Mouse (Mus musculus) embryonic facial prominence, embryonic 10.5 days (tissue): ENCODE measurements around the gene Slc35g3. TPM values are rescaled to one million over a fixed set of nuclear protein-coding genes. Genes with fewer than 3 reads are reported as not detected.
A peak's percentile ranks its signal among the peaks of the same experiment; 100 is the strongest.

Experiments used
- DNase-seq: peaks from one replicate; pipeline ENCODE4 v3.0.0-alpha.2; 2017; ENCODE audit warnings: low spot score
- H3K27ac ChIP-seq: fragments of 300-500 bp; sonication (generic); replicated peaks from 2 replicates; pipeline ENCODE4 v1.5.1; 2016; ENCODE audit warnings: mild to moderate bottlenecking
- H3K27me3 ChIP-seq: fragments of 300-500 bp; sonication (generic); replicated peaks from 2 replicates; pipeline ENCODE4 v1.6.1; 2016; ENCODE audit warnings: low read depth, mild to moderate bottlenecking; ENCODE audit not compliant: poor library complexity, severe bottlenecking
- H3K36me3 ChIP-seq: fragments of 300-500 bp; sonication (generic); replicated peaks from 2 replicates; pipeline ENCODE4 v1.6.1; 2016; ENCODE audit warnings: mild to moderate bottlenecking, moderate library complexity
- H3K4me1 ChIP-seq: fragments of 300-500 bp; sonication (generic); 2 replicates; pipeline ENCODE4 v1.6.1; 2016
- H3K4me3 ChIP-seq: fragments of 300-500 bp; sonication (generic); 2 replicates; pipeline ENCODE4 v1.5.1; 2016; ENCODE audit warnings: mild to moderate bottlenecking, moderate library complexity
- H3K9me3 ChIP-seq: fragments of 300-500 bp; sonication (generic); 2 replicates; pipeline ENCODE4 v1.6.1; 2016; ENCODE audit warnings: mild to moderate bottlenecking
- WGBS: fragments of 180-500 bp; shearing (Covaris S2); methylation state at CpG from one replicate; pipeline ENCODE4 v1.1.7; 2016; 5-methylcytosine and 5-hydroxymethylcytosine counted together
- polyA plus RNA-seq: library from polyadenylated mRNA; unstranded; fragments of >200 nt; fragmentation: Nextera tagmentation; extraction: Ambion mirVana; gene quantifications from 2 replicates; pipeline ENCODE4 v1.2.1, GENCODE M21; 2016

Gene Slc35g3
- polyA plus RNA-seq, 1 experiment from 2014 or later = 0.12 TPM

DNA sequence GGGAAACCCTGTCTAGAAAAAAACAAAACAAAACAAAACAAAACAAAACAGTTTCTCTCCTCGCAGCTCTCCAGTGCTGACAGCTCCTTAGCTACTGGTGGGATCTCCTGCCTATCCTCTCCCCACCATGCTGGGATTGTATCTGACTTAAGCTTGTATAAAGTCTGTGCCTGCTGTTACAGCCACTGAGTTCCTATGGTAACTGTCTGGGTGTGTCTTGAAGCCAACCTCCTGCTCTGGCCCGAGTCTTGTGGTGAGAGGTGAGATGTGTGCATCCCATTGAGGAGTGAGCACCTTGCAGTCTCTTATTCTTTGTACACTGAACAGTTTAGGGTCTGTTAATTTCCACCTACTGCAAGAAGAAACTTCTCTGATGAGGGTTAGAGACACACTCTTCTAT lies 38.7 kb downstream of the Slc35g3 start:
- DNase-seq = no peak
- Histone ChIP-seq H3K9me3 (no peaks in the 10 kb centered on the region), H3K27me3 (no peaks in the 10 kb centered on the region), H3K36me3 (no peaks in the 10 kb centered on the region), H3K4me1 (peaks cover 8% of the 10 kb centered on the region), H3K4me3 (no peak overlapping the region), H3K27ac (no peak overlapping the region)
- 51% methylated on average over 2 of the region's 2 CpGs for WGBS

DNA sequence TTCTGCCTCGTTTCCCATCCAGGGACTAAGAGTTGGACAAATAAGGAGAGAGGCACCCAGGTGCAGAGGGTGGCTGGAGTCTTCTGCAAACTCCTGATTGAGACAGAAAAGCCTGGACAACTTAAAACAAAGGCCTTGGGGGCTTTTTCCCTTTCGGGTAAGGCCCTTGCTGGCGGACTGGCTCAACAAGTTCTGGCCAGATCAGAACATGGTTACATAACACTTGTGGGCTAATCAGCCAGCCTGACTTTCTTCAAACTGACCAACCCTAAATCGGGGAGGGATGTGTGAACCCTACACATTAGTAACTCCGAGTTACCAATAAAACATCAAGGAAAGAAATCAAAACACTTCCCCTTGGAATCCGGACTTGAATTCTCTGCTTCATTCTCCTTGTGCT lies 40.9 kb downstream of the Slc35g3 start:
- 75% methylated on average over 6 of the region's 6 CpGs for WGBS
- Histone ChIP-seq H3K27me3 (no peaks in the 10 kb centered on the region), H3K36me3 (no peaks in the 10 kb centered on the region), H3K9me3 (no peaks in the 10 kb centered on the region), H3K27ac (no peak overlapping the region), H3K4me1 (peaks cover 16% of the 10 kb centered on the region), H3K4me3 (no peak overlapping the region)
- DNase-seq = no peak

DNA sequence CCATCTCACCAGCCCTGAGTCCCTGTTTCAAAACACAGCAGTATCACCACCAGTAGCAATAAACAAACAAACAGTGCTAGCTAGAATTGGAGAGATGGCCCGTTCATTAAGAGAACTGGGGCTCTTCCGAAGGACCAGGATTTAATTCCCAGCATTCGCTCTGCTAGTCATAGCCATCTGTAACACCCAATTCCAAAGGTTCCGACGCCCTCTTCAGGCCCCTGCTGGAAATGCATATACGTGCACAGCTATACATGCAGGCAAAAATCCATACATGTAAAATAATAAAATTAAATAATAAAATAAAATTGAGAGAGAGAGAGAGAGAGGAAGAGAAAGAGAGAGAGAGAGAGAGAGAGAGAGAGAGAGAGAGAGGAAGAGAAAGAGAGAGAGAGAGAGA lies 42.3 kb downstream of the Slc35g3 start:
- Histone ChIP-seq H3K4me3 (no peak overlapping the region), H3K4me1 (peaks cover 31% of the 10 kb centered on the region), H3K36me3 (no peaks in the 10 kb centered on the region), H3K27ac (no peak overlapping the region), H3K27me3 (no peaks in the 10 kb centered on the region), H3K9me3 (no peaks in the 10 kb centered on the region)
- no peak for DNase-seq
- WGBS = 72% methylated on average over 6 of the region's 6 CpGs

DNA sequence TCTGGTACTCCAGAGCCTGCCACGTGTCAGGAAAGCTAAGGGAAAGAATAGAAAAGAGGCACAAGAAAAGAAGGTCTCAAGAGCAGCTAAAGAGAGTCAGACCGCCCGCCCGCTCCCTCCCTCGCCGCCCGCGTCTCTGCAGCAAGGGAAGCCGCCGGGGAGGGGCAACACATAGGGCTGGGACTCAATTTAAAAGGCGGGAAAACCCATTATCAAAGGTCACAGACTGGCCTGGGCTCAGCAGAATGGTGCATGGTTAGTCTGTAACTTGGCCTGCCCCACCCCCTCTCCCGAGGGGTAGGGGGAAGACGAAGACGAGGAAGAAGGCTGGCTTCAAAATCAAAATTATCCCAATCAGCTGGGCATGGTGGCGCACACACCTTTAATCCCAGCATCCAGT lies 43.1 kb downstream of the Slc35g3 start:
- no peaks in the 10 kb centered on the region for H3K36me3 ChIP-seq
- no peaks in the 10 kb centered on the region for H3K27me3 ChIP-seq
- peak; percentile 53 for DNase-seq
- H3K9me3 ChIP-seq = no peaks in the 10 kb centered on the region
- 27% methylated on average over 15 of the region's 15 CpGs for WGBS
- H3K4me1 ChIP-seq = peaks cover 34% of the 10 kb centered on the region
- H3K4me3 ChIP-seq = no peak overlapping the region
- H3K27ac ChIP-seq = peak overlapping the region; percentile 75

DNA sequence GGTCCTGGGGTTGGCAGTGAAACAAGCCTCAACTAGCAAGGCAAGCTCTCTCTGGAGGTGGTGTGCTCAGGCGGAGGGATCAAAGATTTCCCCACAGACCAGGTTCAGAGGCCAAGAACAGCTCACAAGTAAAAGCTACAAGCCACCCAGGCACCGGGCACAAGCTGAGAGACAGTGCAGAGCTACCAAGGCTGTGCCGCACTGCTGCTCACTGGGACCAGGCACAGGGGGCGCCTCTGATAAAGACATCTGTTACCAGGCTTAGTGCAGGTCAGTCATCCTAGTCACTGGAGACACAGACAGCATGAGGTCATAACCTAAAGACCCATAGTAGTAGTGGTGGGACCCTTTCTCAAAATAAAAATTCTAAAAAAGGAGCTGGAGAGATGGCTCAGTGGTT lies 44.8 kb downstream of the Slc35g3 start:
- Histone ChIP-seq H3K9me3 (no peaks in the 10 kb centered on the region), H3K36me3 (no peaks in the 10 kb centered on the region), H3K27ac (peak overlapping the region; percentile 52), H3K4me1 (peaks cover 41% of the 10 kb centered on the region), H3K4me3 (no peak overlapping the region), H3K27me3 (no peaks in the 10 kb centered on the region)
- 71% methylated on average over 4 of the region's 4 CpGs for WGBS
- no peak for DNase-seq

DNA sequence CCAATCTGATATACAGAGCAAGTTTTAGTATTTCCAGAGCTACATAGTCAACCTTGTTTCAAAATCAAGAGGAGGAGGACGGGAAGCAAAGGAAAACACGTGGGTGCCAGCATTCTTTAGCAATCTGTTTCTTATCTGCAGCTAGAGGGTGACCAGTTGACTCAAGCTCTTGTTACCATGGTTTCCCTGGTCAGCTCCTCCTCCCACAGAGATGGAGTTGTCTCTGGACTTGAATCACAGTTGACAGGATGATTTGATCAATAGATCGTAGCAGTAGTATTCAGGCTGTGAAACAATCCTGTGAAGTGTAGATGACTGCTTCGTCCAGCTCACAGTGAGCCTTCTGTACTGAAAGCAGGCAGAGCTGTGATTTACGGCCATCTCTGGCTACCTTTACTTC lies 45.8 kb downstream of the Slc35g3 start:
- H3K36me3 ChIP-seq = no peaks in the 10 kb centered on the region
- no peaks in the 10 kb centered on the region for H3K27me3 ChIP-seq
- H3K4me1 ChIP-seq = peaks cover 41% of the 10 kb centered on the region
- peak overlapping the region; percentile 75 for H3K27ac ChIP-seq
- whole genome bisulfite sequencing = 32% methylated on average over 5 of the region's 5 CpGs
- H3K9me3 ChIP-seq = no peaks in the 10 kb centered on the region
- peak; percentile 68 for DNase-seq
- no peak overlapping the region for H3K4me3 ChIP-seq

DNA sequence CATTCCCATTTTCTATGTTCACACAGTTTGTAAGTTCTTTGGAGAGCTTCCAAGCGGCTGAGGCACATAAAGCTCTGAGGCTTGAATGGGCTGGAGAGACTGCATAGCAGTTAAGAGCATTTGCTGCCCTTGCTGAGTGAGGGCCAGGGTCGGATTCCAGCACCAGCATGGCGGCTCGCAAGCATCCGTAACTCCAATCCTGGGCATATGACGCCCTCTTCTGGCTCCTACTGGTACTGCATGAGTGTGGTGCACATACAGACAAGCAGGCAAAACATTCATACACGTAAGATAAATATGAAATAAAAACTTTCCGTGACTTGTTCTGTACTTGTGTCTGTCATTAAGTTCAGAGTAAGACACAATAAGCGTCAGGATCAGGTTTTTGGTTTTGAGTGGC lies 46.3 kb downstream of the Slc35g3 start:
- peak overlapping the region; percentile 75 for H3K27ac ChIP-seq
- WGBS = 54% methylated on average over 9 of the region's 9 CpGs

DNA sequence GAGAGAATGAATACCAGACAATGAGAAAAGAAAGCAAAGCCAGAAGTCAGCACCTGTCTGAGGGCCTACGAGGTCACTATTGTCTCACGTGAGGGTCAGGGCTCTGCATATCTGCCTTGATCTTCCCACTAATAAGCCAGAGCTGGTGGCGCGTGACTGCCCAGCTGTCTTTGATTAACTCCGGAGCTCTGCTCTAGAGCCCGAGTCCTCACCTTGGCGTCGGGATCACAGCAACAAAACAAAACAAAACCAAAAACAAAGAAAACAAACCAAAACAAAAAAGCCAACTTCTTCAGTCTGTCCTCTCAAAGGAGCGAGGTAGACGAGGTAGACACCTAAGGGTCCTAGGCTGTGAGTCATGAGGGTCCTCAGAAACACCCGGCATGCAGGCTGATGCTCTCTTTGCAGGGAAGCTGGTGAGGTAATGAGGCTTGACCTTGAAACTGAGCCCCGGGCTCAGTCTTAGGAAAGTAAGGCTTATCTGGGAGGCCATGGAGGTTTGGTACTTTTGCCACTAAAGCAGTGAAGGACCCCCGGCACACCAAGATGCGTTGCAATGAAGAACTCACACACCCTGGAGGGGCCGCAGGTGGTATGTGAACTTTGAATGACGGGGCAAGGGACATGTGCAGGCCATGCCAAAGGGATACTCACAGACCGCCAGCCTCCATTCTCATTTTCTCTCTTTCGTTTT lies 47.0 kb downstream of the Slc35g3 start:
- Histone ChIP-seq H3K4me3 (peak overlapping the region; percentile 27), H3K27me3 (no peaks in the 10 kb centered on the region), H3K4me1 (peaks cover 45% of the 10 kb centered on the region), H3K36me3 (no peaks in the 10 kb centered on the region), H3K27ac (peak overlapping the region; percentile 75), H3K9me3 (no peaks in the 10 kb centered on the region)
- 50% methylated on average over 18 of the region's 18 CpGs for WGBS
- DNase-seq = peak; percentile 81

More for the DNA sequence above, 46.3 kb downstream of the Slc35g3 start:
- H3K36me3 ChIP-seq = no peaks in the 10 kb centered on the region
- H3K4me3 ChIP-seq = 0 out of 2 replicates have a peak overlapping the region, but pooled peaks have one; percentile 27
- peak; percentile 56 for DNase-seq
- H3K27me3 ChIP-seq = no peaks in the 10 kb centered on the region
- H3K9me3 ChIP-seq = no peaks in the 10 kb centered on the region
- H3K4me1 ChIP-seq = peaks cover 41% of the 10 kb centered on the region

DNA sequence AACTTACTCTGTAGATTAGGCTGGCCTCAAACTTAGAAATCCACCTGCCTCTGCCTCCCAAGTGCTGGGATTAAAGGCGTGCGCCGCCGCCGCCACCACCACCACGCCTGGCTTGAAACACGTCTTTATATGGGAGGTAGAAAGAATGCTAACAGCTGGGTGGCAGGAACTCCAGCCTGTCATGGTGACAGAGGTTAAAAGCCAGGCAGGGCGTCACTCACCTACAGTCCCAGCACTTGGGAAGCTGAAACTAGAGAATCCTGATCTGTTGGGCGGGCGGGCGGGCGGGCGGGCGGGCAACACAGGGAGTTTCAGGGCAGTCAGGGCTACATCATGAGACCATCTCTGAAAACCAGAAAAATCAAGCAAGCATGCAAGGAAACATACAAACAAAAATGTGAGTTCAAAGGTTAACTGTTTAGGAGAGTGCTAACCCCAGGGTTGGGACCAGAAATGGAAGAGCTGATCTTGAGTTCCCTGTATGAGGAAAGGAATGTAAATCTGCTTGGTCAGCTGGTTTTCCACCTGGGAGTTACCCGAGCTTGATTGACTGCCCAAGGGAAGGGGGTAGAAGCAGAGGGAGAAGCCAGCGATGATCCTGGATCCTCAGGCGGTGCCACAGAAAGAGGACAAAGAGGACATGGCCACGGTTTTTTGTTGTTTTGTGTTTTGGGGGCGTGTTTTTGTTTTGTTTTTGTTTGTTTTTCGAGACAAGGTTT lies 48.7 kb downstream of the Slc35g3 start:
- DNase-seq = peak; percentile 34

DNA sequence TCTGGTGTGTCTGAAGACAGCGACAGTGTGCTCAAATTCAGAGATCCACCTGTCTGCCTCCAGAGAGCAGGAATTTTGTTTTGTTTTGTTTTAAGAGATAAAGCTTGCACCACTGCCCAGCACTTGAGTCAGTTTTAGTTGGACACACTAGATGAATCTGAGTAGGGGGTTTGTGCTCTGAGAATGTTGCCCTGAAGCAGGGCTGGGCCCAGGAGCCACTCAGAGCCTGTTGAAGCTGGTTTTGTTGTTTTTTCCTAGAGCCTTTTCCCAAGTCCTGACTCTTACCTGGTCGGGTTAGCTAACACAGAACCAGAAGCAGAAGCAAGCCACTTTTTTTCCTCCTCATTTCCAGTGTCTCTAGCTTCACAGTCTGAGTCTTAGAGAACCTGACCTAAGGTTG lies 50.7 kb downstream of the Slc35g3 start:
- no peaks in the 10 kb centered on the region for H3K27me3 ChIP-seq
- no peaks in the 10 kb centered on the region for H3K9me3 ChIP-seq
- no peak overlapping the region for H3K4me3 ChIP-seq
- DNase-seq = no peak
- 83% methylated on average over 2 of the region's 2 CpGs for WGBS
- peaks cover 53% of the 10 kb centered on the region for H3K4me1 ChIP-seq
- no peak overlapping the region for H3K27ac ChIP-seq
- H3K36me3 ChIP-seq = no peaks in the 10 kb centered on the region

More for the DNA sequence above, 48.7 kb downstream of the Slc35g3 start:
- Histone ChIP-seq H3K9me3 (no peaks in the 10 kb centered on the region), H3K36me3 (no peaks in the 10 kb centered on the region), H3K27me3 (no peaks in the 10 kb centered on the region), H3K4me3 (no peak overlapping the region), H3K27ac (peak overlapping the region; percentile 0; the same call in 1 of the 2 replicates), H3K4me1 (peaks cover 54% of the 10 kb centered on the region)
- 71% methylated on average over 20 of the region's 20 CpGs for WGBS

DNA sequence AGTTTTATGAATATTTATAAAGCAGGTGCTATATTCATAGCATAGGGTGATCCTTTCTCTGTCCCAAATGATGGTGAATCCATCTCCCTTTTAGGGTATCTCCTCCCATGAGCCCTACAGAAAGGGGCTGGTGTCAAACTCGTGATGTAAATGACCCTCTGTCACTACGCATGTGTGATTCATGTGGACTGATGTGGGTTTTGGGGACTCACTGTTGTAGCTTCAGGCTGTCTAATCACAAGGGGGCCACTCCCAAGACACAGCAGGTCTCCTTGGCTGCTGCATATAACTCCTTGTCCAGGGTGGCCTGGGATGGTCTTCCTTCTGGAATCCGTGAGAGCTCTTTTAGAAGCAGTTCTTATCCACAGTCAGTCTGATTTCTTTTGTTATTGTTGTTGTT lies 51.3 kb downstream of the Slc35g3 start:
- Histone ChIP-seq H3K4me1 (peaks cover 47% of the 10 kb centered on the region), H3K27ac (no peak overlapping the region), H3K36me3 (no peaks in the 10 kb centered on the region), H3K4me3 (no peak overlapping the region), H3K9me3 (no peaks in the 10 kb centered on the region), H3K27me3 (no peaks in the 10 kb centered on the region)
- WGBS = 78% methylated on average over 3 of the region's 3 CpGs
- no peak for DNase-seq
